Mouse (Mus musculus) lung, adult 2 months (tissue): Measurements from ENCODE around the gene Acoxl. TPM values are rescaled to one million over a fixed set of nuclear protein-coding genes. Genes with fewer than 3 reads are reported as not detected.

Source experiments
- DNase-seq: peaks from one replicate; pipeline ENCODE4 v3.0.0; 2022
- H3K4me1 ChIP-seq: fragments of 200-500 bp; 2 replicates; pipeline ENCODE4 v1.6.1; 2011; ENCODE audit warnings: low read length; ENCODE audit not compliant: control insufficient read depth, insufficient read depth
- H3K4me3 ChIP-seq: fragments of 200-500 bp; replicated peaks from 2 replicates; pipeline ENCODE3; 2011; ENCODE audit warnings: low read depth, mild to moderate bottlenecking, control low read depth, low read length; ENCODE audit errors: extremely low read depth
- CTCF ChIP-seq: fragments of 200-500 bp; IDR thresholded peaks from 2 replicates; pipeline ENCODE4 v1.5.1; 2011; ENCODE audit warnings: mild to moderate bottlenecking, low read length, control low read depth; ENCODE audit not compliant: insufficient read depth
- POLR2A ChIP-seq: fragments of 200-500 bp; IDR thresholded peaks from 2 replicates; pipeline ENCODE4 v1.6.1; 2011; ENCODE audit warnings: low read depth, mild to moderate bottlenecking, control low read depth, low read length, borderline replicate concordance; ENCODE audit errors: extremely low read depth
- WGBS: fragments of 180-500 bp; shearing (Covaris S2); methylation state at CpG from one replicate; pipeline ENCODE4 v1.1.7; 2018; 5-methylcytosine and 5-hydroxymethylcytosine counted together
- polyA plus RNA-seq: library from polyadenylated mRNA; depleted of rRNA; stranded (reverse); fragments of >200 nt; gene quantifications from 2 replicates; pipeline ENCODE4 v1.2.3, GENCODE M21; 2012

Gene Acoxl
- polyA plus RNA-seq, 1 experiment = 52.4 TPM

- Histone ChIP-seq H3K4me1 (no peaks in the 10 kb centered on the region), H3K4me3 (no peak overlapping the region)
- no peak for DNase-seq
- 44% methylated on average over 12 of the region's 12 CpGs for WGBS
- TF ChIP-seq POLR2A = no peak
- TF ChIP-seq CTCF = no peak
These were observed 202.5 kb downstream of the Acoxl start for GRCm38 (mm10) chr2:128041066-128041750.

- DNase-seq = no peak
- 43% methylated on average over 4 of the region's 4 CpGs for WGBS
- Histone ChIP-seq H3K4me3 (no peak overlapping the region), H3K4me1 (no peaks in the 10 kb centered on the region)
- no peak for TF ChIP-seq POLR2A
- no peak for TF ChIP-seq CTCF
These were observed 207.8 kb downstream of the Acoxl start for GRCm38 (mm10) chr2:128046454-128046853.

- WGBS = 61% methylated on average over 4 of the region's 4 CpGs
- TF ChIP-seq CTCF (no peak), POLR2A (no peak)
- Histone ChIP-seq H3K4me1 (no peaks in the 10 kb centered on the region), H3K4me3 (no peak overlapping the region)
- DNase-seq = no peak
These were observed 216.2 kb downstream of the Acoxl start for GRCm38 (mm10) chr2:128054905-128055304.

- no peak for DNase-seq
- Histone ChIP-seq H3K4me3 (no peak overlapping the region), H3K4me1 (no peaks in the 10 kb centered on the region)
- 88% methylated on average over 5 of the region's 5 CpGs for WGBS
- no peak for TF ChIP-seq CTCF
- no peak for TF ChIP-seq POLR2A
These were observed 219.2 kb downstream of the Acoxl start for GRCm38 (mm10) chr2:128057872-128058271.

- DNase-seq = no peak
- H3K4me1 ChIP-seq = no peaks in the 10 kb centered on the region
- no peak overlapping the region for H3K4me3 ChIP-seq
- 47% methylated on average over 1 of the region's 1 CpGs for WGBS
- TF ChIP-seq CTCF = no peak
- TF ChIP-seq POLR2A = no peak
These were observed 220.0 kb downstream of the Acoxl start for GRCm38 (mm10) chr2:128058627-128059026.

GRCm38 (mm10) chr2:128060213-128060612, 221.5 kb downstream of the Acoxl start:
- no peaks in the 10 kb centered on the region for H3K4me1 ChIP-seq
- 47% methylated on average over 6 of the region's 6 CpGs for WGBS
- no peak for DNase-seq
- H3K4me3 ChIP-seq = no peak overlapping the region
- TF ChIP-seq CTCF (no peak), POLR2A (no peak)

GRCm38 (mm10) chr2:128060680-128061287, 222.1 kb downstream of the Acoxl start:
- DNase-seq = no peak
- Histone ChIP-seq H3K4me3 (no peak overlapping the region), H3K4me1 (no peaks in the 10 kb centered on the region)
- 48% methylated on average over 6 of the region's 6 CpGs for WGBS
- TF ChIP-seq POLR2A (no peak), CTCF (no peak)

- no peak for TF ChIP-seq POLR2A
- no peak for TF ChIP-seq CTCF
- H3K4me3 ChIP-seq = no peak overlapping the region
- 46% methylated on average over 7 of the region's 7 CpGs for WGBS
- H3K4me1 ChIP-seq = no peaks in the 10 kb centered on the region
- no peak for DNase-seq
These were observed 222.8 kb downstream of the Acoxl start for GRCm38 (mm10) chr2:128061491-128061890.

GRCm38 (mm10) chr2:128062756-128063155, 224.1 kb downstream of the Acoxl start:
- no peak overlapping the region for H3K4me3 ChIP-seq
- WGBS = 90% methylated on average over 6 of the region's 6 CpGs

GRCm38 (mm10) chr2:128065013-128065412, 226.3 kb downstream of the Acoxl start:
- WGBS = 83% methylated on average over 2 of the region's 2 CpGs
- Histone ChIP-seq H3K4me3 (no peak overlapping the region), H3K4me1 (no peaks in the 10 kb centered on the region)
- DNase-seq = no peak
- no peak for TF ChIP-seq CTCF

More at GRCm38 (mm10) chr2:128062756-128063155, 224.1 kb downstream of the Acoxl start:
- no peak for TF ChIP-seq POLR2A
- no peak for TF ChIP-seq CTCF
- no peak for DNase-seq
- no peaks in the 10 kb centered on the region for H3K4me1 ChIP-seq
